Mouse (Mus musculus): Measurements from ENCODE around the gene Fam120b.

Fam120b gene

DNA sequence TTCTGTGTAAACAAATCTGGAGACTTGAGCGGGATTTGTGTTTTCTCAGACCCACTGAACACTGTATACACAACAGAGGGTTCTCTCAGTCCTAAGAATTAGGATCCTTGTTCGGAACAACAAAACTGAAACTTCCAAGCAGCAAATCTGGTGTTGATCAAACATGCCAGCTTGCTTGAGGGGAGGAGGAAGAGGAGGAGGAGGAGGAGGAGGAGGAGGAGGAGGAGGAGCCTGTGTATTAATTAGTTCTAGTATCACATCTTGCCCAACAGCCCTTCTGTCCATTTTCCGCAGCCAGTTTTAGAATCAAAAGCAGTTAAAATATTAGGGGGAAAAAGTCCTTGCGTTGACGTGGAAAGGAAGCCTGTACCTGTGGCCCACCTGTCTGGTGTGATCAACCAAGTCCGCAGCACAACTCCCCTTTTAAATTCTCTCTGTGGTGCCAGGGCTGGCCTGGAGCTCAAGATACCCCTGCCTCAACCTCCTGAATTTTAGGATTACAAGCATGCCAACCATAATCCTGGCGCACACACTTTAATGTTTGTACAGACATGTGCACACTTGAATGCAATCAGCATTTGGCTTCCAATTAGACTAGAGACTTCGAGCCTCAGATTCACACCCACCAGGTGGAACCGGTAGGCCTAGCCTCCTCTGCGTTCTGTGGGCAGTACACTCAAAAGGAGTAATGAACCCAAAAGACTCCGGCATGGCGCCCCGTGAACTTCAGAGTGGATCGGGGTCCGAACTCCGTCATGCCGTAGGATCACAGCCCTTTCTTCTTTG is 16.1 kb upstream of the Fam120b start:
- DNase-seq (ENCODE audit: low spot score in 2 of 2), result no peak

DNA sequence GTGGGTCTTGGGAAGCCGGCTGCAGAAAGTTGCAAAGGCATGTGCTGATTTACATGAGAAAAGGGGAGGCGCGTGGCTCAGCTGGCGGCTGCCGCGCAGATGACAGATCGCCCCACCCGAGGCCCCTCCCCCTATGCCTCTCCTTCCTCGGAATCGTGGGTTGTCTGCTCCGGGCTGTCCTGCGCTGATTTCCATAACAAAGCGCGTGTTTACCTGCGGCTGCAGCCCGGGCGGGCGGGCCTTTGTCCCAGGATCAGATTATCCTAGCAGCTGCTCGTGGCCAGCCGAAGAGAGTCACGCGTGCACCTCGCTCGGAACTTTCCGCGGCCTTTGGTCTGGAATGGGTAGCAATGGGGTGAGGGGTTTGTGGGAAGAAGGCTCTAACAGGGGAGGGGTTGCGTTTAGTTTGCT is 15.4 kb upstream of the Fam120b start:
- no peak for DNase-seq (ENCODE audit: low spot score in 2 of 2)

DNA sequence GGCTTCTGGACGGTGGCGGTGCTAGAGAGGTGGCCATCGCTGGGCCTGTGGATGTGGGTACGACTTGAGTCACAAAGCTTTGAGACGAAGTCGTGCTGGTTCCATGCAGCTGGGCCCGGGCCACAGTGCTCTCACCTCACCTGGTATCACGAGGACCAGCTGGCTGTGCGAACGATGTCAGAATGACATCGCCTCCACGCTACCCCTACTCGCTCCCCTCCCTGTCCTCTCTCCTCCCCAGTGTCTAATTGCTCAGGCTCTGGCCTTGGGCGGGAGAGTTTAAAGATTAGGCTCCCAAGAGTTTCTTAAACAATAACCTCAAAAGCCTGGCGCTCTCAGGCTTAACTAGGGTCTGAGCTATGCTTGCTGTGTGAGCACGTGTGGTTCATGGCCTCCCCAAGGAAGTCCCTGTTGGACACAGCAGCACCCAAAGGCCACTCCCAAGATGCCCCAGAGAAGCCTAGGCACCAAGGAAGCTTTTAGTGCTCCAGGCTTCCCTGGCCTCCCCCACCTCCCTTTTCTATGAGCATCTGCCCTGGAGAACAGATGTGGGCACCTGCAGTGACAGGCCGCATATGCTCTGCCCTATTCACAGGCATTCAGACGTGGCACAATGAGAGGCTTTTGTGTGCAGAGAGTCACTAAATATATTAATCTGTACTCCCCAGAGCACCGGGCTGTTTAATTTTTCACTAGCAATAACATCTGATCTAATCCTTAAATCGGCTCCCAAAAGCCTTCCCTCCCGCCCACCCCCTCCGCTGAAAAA is 14.7 kb upstream of the Fam120b start:
- DNase-seq (ENCODE audit: low spot score in 2 of 2), result no peak

DNA sequence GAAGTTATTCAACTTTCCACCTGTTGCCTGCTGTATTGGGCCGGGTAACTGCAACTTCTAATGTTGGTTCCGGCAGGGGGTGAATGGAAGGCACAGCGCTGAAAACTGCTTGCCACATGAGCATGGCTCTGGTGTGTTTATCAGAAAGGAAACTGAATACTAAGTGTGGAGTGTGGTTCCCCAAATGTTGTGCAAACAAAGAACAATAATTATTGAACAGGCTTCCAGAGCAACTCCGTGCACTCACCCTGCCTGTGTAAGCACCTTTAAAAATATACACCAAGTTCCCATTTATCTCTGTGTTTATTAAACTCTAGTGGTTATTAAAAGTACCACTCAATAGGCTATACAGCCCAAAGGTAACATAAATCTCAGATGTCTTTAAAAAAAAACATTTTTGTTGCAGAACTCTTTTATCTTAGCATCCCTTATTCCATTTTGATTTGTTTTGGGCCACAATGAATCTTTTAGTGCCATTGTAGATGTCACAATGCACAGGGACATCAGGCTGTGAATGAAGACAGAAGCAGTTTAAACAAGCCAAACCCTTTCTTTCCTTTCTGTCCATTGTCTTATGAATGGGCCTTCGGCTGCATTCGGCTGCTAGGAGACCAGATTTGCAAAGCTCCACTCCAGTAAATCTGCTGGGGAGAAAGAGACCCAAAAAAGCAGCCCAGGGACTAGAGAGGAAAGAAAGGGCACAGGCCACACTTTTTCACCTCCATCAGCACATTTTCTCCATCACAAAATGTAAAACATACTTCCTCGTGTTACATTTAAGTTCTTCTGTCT is 13.9 kb upstream of the Fam120b start:
- DNase-seq (ENCODE audit: low spot score in 2 of 2), result no peak

DNA sequence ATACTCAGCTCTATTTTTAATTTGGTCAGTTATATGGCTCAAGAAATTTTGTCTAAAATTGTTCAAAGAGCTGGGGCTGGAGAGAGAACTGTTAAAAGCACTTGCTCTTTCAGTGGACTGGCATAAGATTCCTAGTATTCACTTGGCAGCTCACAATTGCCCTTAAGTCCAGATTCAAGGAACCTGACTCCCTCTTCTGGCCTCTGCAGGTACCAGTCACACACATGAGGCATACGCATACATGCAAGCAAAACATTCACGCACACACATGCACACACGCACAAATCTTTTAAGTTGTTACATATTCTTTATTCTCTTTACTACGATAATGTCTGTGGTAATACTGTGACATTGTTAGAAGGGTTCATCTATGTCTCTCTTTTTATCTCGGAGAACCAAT is 12.6 kb upstream of the Fam120b start:
- DNase-seq (ENCODE audit: low spot score in 2 of 2), result no peak

DNA sequence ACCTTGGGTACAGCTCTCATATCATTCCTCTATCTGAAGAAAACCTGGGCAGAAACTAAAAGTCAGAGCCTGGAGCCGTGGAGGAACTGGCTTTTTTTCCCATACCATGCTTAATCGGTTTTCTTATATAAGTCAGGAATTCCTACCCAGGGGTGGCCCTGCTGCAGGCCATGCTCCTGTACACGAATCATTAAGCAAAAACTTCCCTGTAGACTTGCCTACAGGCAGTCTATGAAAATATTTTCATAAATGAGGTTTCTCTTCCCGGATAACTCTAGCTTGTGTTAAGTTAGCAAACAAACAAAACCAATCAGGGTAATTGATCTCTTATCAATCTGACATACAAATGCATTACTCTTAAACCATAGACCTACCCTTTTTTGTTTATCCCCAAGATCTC is 7.1 kb upstream of the Fam120b start:
- DNase-seq (ENCODE audit: low spot score in 2 of 2), result no peak

DNA sequence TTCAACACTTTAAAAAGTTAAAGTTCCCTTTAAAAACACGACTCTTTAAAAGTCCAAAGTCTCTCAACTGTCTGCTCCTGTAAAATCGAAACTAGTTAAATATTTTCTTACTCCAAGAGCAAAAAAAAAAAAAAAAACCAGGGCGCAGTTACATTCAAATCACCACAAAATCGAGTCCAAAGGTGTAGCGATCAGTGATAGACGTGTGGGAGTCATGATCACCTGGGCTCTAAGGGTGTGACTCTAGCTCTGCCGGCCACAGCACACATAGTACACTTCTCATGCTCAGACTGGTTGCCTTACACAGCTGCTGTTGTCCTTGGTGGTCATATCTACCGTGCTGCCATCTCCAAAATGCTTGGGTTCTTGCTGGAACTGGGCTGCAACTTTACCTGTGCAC is 6.6 kb upstream of the Fam120b start:
- no peak for DNase-seq (ENCODE audit: low spot score in 2 of 2)

DNA sequence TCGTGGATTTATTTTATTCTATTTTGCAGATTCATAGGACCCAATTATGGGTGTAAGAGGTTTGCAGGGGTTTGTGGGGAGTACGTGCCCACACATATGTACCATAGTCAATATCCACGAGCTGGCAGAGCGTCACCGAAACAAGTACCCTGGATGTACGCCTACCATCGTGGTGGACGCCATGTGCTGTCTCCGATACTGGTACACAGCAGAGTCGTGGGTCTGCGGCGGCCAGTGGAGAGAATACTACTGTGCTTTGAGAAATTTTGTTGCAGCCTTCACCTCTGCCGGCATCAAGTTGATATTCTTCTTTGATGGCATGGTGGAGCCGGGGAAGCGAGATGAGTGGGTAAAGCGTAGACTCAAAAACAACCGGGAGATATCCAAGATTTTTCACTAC is 5.7 kb downstream of the Fam120b start:
- no peak for DNase-seq (ENCODE audit: low spot score in 2 of 2)

DNA sequence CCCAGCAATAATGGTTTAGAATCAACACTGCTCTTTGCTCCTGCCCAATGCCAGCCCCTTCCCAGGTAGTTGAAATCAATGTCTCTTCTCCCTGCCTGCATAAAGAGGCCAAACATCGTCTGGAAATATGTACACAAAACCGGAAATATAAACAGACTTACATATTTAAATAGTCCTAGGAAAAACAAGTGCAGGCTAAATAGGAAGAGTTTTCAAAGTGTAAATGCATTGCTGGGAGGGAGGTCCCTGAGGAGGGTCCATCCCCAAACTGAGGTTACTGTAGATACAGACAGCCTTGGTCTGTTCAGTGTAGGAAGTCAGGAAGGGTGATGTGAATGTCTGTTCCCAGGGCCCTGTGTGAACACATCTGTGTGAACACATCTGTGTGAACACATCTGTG is 10.6 kb downstream of the Fam120b start:
- DNase-seq (ENCODE audit: low spot score in 2 of 2), result no peak

DNA sequence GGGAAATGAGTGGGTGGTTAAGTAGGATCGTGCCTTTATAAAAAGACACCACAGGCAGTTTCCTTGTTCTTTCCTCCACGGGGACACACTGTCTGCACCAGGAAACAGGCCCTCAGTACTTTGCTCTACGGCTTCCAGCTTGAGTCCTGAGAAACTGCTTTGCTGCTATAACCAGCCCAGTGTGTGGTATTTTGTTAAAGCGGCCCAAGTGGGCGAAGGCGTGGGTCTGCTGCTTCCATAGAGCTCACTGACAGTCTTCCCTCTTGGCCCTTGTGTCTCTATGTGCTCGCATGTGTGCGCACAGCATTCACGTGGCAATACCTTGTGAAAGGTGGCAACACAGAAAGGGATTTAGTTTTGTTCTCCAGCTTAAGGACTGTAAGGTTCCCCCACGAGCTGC is 13.3 kb downstream of the Fam120b start:
- no peak for DNase-seq (ENCODE audit: low spot score in 2 of 2)

DNA sequence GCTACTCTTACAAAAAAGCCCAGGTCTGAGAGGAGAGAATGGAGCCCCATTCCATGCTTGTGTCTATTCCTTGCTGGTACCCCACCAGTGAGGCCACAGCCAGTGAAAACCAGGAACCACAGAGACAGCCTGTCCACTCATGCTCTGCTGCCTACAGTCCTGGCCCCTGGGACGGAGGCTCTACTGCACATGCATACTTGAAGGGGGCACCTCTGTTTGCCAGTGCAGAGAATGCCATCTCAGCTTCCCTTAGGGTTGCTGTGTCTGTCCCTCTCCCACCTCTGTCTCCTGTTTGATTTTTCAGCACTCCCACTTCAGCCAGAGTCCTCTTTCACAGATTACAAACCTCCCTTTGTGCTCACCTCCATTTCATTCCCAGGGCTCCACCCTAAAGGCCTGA is 14.9 kb downstream of the Fam120b start:
- DNase-seq (ENCODE audit: low spot score in 2 of 2), result no peak

DNA sequence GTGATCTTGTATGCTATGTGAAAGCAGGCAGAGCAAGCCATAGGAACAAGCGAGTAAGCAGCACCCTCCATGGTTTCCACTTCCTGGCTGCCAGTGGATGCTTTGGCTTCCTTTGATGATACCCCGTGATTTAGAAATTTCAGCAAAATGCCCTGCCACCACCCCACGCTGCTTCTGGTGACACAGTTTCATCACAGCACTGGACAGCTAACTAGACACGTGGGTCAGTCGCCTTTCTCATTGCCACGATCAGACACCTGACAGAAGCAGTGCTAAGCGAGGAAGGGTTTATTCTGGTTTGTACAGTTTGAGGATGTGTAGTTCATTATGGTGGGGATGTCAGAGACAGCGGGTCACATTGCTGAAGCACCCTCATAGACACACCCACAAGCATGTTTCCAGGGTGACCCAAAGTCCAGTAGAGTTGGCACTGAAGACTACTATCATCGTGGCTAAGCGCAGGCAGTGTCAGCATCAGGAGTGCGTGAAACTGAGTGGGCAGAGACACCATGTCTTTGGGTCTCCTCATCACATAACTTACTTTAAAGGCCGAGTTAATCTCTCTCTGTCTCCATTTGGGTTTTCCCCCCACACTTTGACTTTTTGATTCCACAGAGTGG is 20.7 kb downstream of the Fam120b start:
- no peak for DNase-seq (ENCODE audit: low spot score in 2 of 2)

DNA sequence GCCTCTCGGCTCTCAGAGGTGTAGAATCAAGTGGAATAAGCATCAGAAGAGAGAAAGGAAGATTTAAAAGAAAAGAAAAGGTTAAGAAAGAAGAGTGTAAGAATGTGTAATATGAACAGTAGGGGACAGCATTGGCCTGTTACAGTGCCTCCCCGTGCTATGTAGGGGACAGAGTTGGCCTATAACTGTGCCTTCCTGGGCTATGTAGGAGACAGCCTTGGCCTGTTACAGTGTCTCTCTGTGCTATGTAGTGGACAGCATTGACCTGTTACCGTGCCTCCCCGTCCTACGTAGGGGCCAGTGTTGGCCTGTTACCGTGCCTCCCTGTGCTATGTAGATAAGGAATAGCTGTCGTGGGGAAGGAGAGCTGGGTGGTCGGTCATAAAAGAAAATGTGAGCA is 23.5 kb downstream of the Fam120b start:
- DNase-seq (ENCODE audit: low spot score in 2 of 2), result no peak

DNA sequence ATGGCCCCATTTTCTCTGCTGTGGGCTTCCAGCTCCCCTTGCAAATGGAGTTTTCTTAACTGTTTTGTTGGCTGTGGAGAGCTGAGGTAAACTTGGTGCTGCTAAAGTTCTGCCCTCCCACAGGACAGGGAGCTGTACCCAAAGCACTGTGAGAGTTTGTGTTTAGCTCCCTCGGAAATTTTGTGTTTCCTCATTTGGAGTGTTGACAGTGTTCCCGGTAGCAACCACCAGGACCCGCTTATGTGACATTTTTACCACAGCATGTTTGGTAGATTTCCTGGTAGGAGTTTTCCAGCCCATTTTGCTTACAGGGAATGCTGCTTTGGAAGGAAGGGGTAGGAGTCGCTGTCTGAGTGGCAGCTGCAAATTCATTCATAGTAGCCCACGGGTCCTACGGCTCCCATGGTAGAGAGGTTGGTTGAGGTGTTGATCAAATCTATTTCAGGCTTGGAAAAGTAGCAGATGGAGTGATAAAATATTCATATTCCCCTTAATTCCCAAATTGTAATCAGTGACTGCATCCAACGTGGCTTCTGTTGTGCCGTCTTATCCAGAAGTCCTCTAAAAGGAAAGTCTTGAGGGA is 24.1 kb downstream of the Fam120b start:
- DNase-seq (ENCODE audit: low spot score in 2 of 2), result no peak

DNA sequence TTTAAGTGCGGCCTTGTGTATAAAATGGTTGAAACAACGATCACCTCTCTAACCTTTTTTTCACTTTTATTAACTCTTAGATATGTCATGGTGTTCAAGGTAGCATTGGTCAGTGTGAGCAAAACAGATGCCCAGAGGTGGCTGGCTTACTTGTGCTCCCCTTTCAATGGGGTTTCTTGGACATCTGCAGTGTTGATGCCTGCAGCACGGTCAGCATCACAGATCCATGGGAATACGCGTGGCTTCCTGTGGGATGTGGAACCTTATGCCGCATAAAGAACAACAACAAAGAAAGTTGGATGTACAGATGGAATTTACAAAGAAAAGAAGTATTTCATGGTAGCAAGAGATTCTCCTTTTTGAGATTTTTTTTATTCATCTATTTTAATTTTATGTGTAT is 25.4 kb downstream of the Fam120b start:
- no peak for DNase-seq (ENCODE audit: low spot score in 2 of 2)

DNA sequence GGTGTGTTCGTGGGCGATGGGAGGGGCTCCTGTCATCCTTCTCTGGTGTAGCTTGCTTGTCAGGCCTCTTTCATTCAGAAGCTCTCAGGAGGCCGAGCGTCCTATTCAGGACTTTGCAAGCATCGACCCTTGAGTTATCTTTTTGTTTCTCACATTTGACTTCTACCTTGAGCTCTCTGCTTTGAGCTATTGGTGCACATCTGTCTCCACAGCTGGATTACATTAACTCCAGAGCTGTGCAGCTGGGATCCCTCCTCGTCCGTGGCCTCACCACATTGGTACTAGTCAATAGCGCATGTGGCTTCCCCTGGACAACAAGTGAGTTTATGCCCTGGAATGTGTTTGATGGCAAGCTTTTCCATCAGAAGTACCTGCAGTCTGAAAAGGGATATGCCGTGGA is 26.7 kb downstream of the Fam120b start:
- no peak for DNase-seq (ENCODE audit: low spot score in 2 of 2)

DNA sequence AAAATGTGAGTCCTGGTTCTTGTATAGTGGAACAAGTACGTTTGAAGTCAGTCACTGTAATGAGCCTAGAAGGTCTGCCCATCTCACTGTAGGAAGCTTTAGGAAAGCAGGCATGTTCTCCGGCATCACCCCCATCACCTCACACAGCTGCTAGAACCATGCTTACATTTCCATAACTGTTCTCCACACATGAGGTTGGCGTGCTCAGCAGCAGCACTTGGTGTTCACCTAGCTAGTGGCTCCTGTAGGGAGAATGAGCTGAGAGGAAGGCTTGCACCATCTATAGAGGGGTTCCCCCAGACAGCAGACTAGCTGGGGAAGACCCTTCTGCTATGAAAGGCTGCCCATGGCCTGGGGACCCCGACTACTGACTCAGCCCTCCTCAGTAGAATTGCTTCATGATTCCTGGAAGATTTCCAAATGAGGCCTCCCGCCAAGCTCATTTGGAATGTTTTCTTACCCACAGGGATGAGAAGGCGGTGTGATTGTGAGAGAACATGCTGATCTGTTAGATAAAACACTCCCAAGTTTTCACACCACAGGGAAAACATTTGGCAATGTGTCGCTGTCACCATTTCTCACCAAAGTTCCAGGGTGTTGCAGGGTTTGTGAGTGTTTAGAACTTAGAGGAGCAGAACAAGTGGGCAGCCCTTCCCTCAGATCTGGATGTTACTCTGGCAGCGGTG is 27.2 kb downstream of the Fam120b start:
- peak; percentile 34 to 39 for DNase-seq (ENCODE audit: low spot score in 2 of 2)

DNA sequence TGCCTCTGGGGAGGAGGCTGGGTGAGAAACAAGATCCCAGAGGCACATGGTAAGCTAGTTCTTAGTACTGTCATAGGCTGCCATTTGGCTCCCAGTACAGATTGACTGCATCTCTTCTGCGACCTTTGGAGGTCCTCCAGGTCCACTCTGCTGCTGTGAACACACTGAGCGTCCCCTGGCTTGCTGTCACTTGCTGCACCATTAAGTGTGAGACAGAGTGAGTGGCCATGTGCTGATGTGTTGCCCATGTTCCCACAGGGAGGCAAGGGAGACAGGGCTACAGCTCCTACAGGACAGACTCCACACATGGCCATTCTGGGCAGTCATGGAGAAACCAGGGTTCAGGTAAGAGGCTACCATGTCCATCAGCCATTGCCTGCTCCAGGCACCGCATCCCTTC is 29.9 kb downstream of the Fam120b start:
- DNase-seq (ENCODE audit: low spot score in 2 of 2), result no peak

DNA sequence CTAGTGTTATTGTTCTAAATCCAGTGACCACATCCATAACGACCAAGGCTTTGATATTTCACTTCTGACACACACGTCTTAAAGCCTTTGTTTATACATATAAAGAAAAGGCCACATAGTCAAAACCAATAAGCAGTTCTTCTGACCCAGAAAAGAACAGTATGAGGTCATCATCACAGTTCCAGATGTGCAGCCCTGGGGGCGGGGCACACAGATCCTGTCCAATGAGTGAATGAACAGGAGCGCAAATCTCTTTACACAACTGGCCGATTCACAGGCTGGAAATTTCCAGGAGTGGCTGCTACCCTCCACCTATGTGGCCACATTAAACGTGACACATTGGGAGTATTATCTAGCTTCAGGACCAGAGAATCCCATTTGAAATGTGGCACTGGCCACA is 33.4 kb downstream of the Fam120b start:
- DNase-seq (ENCODE audit: low spot score in 2 of 2), result no peak

DNA sequence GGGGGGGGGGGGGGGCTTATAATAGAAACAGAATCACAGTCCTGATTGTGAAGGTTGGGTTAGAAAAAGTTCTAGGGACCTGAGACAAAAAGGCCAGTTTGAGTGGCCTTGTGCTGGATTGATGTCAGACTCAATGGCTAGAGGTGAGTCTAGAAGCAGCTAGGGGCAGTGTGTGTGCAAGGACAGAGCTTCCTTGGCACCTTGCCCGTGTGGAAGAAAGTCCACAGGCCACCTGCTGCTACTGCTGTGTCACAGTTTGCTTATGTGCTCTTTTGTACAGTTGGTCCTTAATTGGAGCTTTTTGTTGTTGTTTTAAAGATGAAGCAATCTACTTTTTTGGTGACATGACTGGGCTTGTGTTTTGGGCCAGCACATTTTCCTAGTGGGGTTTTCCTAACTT is 33.9 kb downstream of the Fam120b start:
- DNase-seq (ENCODE audit: low spot score in 2 of 2), result no peak

DNA sequence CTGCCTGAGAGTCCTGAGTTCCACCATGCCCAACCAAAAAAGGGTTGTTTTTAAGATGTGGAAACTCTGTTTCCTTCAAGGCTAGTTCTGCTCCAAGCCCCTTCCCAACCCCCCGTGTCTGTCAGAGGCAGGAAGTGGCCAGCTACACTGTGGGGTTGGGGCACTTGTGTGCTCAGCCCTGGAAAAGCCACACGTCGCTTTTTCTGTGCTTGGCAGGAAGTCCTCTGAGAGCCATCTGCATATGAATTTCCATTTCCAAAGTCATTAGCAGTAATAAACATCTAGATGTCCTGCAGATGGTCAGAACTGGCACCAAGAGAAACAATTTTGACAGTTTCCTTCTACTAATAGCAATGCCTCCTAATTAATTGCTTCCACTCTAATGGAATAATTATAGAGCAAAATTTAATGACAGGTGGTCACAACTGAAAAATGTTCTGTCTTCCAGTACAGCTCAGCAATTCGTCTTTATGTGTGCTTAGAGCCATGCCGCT is 35.1 kb downstream of the Fam120b start:
- no peak for DNase-seq (ENCODE audit: low spot score in 2 of 2)

All from frontal cortex, postnatal 14 days (tissue).